Mouse (Mus musculus): ENCODE measurements around the gene Begain. TPM values are rescaled to one million over a fixed set of nuclear protein-coding genes. Genes with fewer than 3 reads are reported as not detected.

Gene Begain
- polyA plus RNA-seq (2015; fragmentation: Nextera tagmentation; extraction: Ambion mirVana): 1.6 and 1.8 TPM in 2 replicates

DNA sequence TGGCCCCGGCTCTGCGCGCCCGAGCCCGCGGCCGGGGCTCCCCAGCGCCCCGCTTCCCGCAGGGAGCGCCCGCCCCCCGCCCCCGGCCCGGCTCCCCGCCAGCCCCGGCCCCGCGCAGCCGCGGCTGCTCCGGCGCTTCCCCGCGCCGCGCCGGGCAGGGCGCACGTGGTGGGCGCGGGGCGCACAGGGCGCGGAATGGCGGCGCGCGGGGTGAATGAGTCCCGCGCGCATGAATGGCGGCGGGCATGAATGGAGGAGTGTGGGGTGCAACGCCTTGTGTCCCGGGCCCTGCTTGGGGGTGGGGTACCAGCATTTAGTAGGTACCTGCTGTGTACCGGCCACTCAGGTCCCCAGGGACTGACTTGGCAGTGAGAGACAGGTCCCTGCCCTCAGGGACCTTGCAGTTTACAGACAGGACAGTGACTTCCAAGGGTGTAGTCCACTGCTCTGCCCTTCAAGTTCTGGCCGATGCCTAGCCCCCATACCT, at the start of gene Begain:
Gene Begain, minus strand, starts transcription at position 51 of the 487 bp plus-strand sequence.
- Histone ChIP-seq H3K9me3 (ENCODE audit: control insufficient read depth) (no peaks in the 10 kb centered on the region), H3K27ac (ENCODE audit: low read depth, low read length) (no peak within 1 kb of the TSS), H3K4me3 (ENCODE audit: low read depth, low read length) (peak within 1 kb of the TSS; percentile 55), H3K36me3 (ENCODE audit: control insufficient read depth, insufficient read depth) (no peaks in the 10 kb centered on the region), H3K27me3 (replicated peaks; ENCODE audit: control insufficient read depth, insufficient read depth, low read length) (peaks cover 21% of the 10 kb centered on the region; the same call in 1 of the 2 replicates), H3K4me2 (replicated peaks; ENCODE audit: low read depth) (peak within 1 kb of the TSS; percentile 97), H3K4me1 (replicated peaks; ENCODE audit: control insufficient read depth, insufficient read depth, low read length) (no peaks in the 10 kb centered on the region), H3K9ac (ENCODE audit: low read depth, low read length) (peak within 1 kb of the TSS; percentile 46)
- 1% methylated on average over 31 of the region's 48 CpGs for WGBS
- peak; percentile 37 for ATAC-seq
- no peak for TF ChIP-seq CTCF (IDR thresholded peaks at IDR 0.05; ENCODE audit: low read depth)

DNA sequence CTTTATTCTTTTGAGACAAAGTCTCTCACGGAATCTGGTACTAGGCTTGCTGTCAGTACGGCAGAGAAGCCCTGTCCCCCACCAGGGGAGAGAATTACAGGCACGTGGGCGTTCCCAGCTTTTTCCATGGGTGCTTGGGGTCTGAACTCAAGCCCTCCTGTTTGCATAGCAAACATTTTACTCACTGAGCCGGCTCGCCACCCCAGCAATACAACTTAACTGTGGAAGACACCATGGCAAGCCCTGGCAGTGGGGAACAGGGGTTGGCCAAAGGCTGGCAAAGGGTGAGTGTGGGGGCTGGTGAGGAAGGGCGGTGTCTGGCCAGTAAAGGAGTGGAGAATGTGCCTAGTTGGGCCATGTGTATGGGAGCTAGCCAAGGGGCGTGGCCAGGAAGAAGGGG, 47.7 kb upstream of the Begain start:
- Histone ChIP-seq H3K4me2 (replicated peaks; ENCODE audit: low read depth) (no peak overlapping the region), H3K4me1 (replicated peaks; ENCODE audit: control insufficient read depth, insufficient read depth, low read length) (no peaks in the 10 kb centered on the region), H3K4me3 (ENCODE audit: low read depth, low read length) (no peak overlapping the region), H3K36me3 (ENCODE audit: control insufficient read depth, insufficient read depth) (no peaks in the 10 kb centered on the region), H3K9ac (ENCODE audit: low read depth, low read length) (no peak overlapping the region), H3K27ac (ENCODE audit: low read depth, low read length) (no peak overlapping the region), H3K9me3 (ENCODE audit: control insufficient read depth) (no peaks in the 10 kb centered on the region), H3K27me3 (replicated peaks; ENCODE audit: control insufficient read depth, insufficient read depth, low read length) (no peaks in the 10 kb centered on the region)
- ATAC-seq: no peak
- WGBS: 34% methylated on average over 8 of the region's 8 CpGs
- no peak for TF ChIP-seq CTCF (IDR thresholded peaks at IDR 0.05; ENCODE audit: low read depth)

DNA sequence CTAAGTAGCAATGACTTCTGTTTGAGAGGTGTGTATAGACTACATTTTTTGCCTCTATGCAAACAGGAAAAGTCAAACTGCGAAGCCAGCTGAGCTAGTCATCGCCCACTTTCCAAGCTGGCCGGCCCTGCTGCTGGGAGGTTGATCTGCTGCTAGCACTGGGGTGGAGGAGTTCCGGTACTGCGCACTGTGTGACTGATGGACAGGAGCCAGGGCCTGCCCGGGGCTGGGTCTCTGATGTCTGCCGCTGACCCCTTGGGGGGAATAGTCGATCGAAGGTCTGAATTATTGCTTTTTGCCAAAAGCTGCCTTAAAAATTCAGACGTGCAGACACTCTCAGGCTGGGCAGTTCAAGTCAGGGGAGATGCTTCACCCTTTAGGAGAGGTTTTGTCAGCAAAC, 47.1 kb upstream of the Begain start:
- no peaks in the 10 kb centered on the region for H3K4me1 ChIP-seq (replicated peaks; ENCODE audit: control insufficient read depth, insufficient read depth, low read length)
- no peak for ATAC-seq
- H3K27me3 ChIP-seq (replicated peaks; ENCODE audit: control insufficient read depth, insufficient read depth, low read length): no peaks in the 10 kb centered on the region
- H3K9me3 ChIP-seq (ENCODE audit: control insufficient read depth): no peaks in the 10 kb centered on the region
- no peak overlapping the region for H3K4me3 ChIP-seq (ENCODE audit: low read depth, low read length)
- H3K4me2 ChIP-seq (replicated peaks; ENCODE audit: low read depth): no peak overlapping the region
- no peak overlapping the region for H3K27ac ChIP-seq (ENCODE audit: low read depth, low read length)
- 52% methylated on average over 10 of the region's 10 CpGs for WGBS
- H3K9ac ChIP-seq (ENCODE audit: low read depth, low read length): no peak overlapping the region
- TF ChIP-seq CTCF (IDR thresholded peaks at IDR 0.05; ENCODE audit: low read depth): no peak
- H3K36me3 ChIP-seq (ENCODE audit: control insufficient read depth, insufficient read depth): no peaks in the 10 kb centered on the region

DNA sequence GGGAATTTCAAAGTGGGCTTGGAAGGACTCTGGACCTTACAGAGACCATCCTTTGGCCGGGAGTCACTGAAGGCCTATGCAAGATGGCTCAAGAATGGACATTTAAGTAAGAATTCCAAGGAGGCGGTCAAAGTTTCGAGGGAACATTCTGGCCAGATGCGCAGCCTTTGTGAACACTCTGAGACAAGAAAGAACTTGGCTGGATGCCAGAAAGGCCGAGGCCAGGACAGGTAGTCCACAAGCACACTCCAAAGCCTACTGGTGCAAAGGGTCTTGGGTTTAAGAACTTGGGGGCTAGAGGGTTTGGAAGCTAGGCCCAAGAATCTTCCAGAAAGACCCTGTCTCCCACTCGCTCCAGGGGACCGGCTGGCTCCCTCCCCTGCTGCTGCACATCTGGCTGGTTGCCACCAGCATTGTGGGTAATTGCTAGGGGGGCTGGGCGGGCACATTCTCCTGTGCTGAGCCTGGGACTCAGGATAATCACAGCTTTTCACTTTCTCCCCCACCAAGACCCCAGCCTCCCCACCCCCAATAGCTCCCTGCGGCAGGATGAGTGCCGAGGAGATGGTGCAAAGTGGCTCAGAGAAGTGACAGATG, 45.1 kb upstream of the Begain start:
- Histone ChIP-seq H3K4me2 (replicated peaks; ENCODE audit: low read depth) (no peak overlapping the region), H3K4me3 (ENCODE audit: low read depth, low read length) (no peak overlapping the region), H3K9me3 (ENCODE audit: control insufficient read depth) (no peaks in the 10 kb centered on the region), H3K27ac (ENCODE audit: low read depth, low read length) (no peak overlapping the region), H3K9ac (ENCODE audit: low read depth, low read length) (no peak overlapping the region), H3K4me1 (replicated peaks; ENCODE audit: control insufficient read depth, insufficient read depth, low read length) (no peaks in the 10 kb centered on the region), H3K36me3 (ENCODE audit: control insufficient read depth, insufficient read depth) (no peaks in the 10 kb centered on the region), H3K27me3 (replicated peaks; ENCODE audit: control insufficient read depth, insufficient read depth, low read length) (no peaks in the 10 kb centered on the region)
- TF ChIP-seq CTCF (IDR thresholded peaks at IDR 0.05; ENCODE audit: low read depth): no peak
- 57% methylated on average over 10 of the region's 10 CpGs for WGBS
- ATAC-seq: no peak

DNA sequence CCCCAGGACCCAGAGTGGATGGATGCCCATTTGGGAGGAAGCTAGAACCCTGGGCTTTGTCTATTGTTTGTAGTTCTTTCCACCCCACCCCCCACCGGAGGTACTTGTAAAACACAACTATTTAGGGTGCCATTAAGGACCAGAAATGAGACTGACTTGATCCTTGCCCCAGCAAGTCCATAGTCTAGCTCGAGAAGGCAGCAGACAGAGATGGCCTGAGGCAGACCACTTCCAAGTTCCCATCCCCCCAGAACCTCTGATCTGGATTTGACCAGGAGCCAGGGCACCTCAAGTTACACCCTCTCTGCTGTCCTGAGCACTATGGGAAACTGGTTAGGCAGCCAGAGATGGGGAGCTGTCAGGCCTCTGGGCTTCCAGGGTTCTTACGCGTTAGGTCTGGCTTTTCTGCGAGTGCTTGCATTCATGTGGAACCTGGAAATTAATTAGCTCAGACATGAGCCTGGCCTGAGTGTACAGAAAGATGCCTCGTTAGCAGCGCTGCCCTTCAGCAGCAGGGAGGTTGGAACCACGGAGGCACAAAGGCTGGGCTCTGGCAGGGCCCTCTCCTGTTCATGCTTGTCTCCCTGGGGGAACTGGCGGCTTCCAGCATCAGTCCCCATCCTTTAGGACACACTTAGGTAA, 44.5 kb upstream of the Begain start:
- Histone ChIP-seq H3K36me3 (ENCODE audit: control insufficient read depth, insufficient read depth) (no peaks in the 10 kb centered on the region), H3K9ac (ENCODE audit: low read depth, low read length) (no peak overlapping the region), H3K4me3 (ENCODE audit: low read depth, low read length) (no peak overlapping the region), H3K9me3 (ENCODE audit: control insufficient read depth) (no peaks in the 10 kb centered on the region), H3K4me2 (replicated peaks; ENCODE audit: low read depth) (no peak overlapping the region), H3K27me3 (replicated peaks; ENCODE audit: control insufficient read depth, insufficient read depth, low read length) (no peaks in the 10 kb centered on the region), H3K4me1 (replicated peaks; ENCODE audit: control insufficient read depth, insufficient read depth, low read length) (no peaks in the 10 kb centered on the region), H3K27ac (ENCODE audit: low read depth, low read length) (no peak overlapping the region)
- ATAC-seq: no peak
- no peak for TF ChIP-seq CTCF (IDR thresholded peaks at IDR 0.05; ENCODE audit: low read depth)
- 75% methylated on average over 9 of the region's 9 CpGs for WGBS

DNA sequence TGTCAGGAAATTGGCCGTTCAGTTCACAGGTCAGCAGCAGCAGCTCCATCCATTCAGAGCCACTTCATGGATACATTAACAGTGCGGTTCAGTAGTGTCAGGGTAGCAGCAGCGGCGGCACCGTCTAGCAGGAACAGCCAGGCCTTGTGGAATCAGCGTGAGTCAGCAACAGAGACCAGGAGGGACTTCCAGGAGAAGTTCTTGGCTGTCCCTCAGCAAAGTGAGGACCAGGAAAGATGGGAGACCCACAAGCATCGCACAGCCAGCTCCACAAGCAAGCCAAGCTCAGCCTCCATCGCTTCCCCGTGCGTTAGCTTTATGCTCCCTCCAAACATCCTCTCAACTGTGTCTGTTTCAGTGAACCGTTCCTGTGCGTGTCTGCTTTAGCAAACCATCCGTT, 40.9 kb upstream of the Begain start:
- TF ChIP-seq CTCF (IDR thresholded peaks at IDR 0.05; ENCODE audit: low read depth): no peak
- WGBS: 81% methylated on average over 13 of the region's 13 CpGs
- no peaks in the 10 kb centered on the region for H3K4me1 ChIP-seq (replicated peaks; ENCODE audit: control insufficient read depth, insufficient read depth, low read length)

More for the DNA sequence above, 40.9 kb upstream of the Begain start:
- Histone ChIP-seq H3K27me3 (replicated peaks; ENCODE audit: control insufficient read depth, insufficient read depth, low read length) (no peaks in the 10 kb centered on the region), H3K9me3 (ENCODE audit: control insufficient read depth) (no peaks in the 10 kb centered on the region), H3K9ac (ENCODE audit: low read depth, low read length) (no peak overlapping the region), H3K4me3 (ENCODE audit: low read depth, low read length) (no peak overlapping the region), H3K27ac (ENCODE audit: low read depth, low read length) (no peak overlapping the region), H3K36me3 (ENCODE audit: control insufficient read depth, insufficient read depth) (no peaks in the 10 kb centered on the region), H3K4me2 (replicated peaks; ENCODE audit: low read depth) (no peak overlapping the region)
- ATAC-seq: no peak

All from intestine, postnatal 0 days (tissue).